Mouse (Mus musculus): ENCODE measurements around the gene Chst12. TPM values are rescaled to one million over a fixed set of nuclear protein-coding genes. Genes with fewer than 3 reads are reported as not detected.

Gene Chst12
- total and polyA plus RNA-seq, 3 experiments, result 2.3 to 17.0 (median 7.6) TPM

DNA sequence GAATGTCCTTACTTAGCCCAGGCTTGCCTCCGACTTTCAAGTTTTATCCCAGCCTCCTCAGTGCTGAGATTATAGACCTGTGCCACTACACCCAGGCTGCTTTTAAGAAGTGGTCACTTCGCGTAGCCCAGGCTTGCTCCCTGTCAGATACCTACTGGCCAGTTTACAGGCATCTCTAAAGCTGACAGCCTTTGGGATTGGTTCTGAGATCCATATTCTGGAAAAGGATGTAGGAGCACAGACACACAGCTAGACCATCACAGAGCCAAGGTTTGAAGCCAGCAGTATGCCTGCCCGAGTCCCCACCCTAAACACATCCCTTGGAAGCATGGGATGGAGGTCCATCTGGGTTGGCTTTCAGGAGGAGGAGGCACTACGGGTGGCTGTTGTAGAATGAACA is 62.4 kb downstream of the Chst12 start:
- Histone ChIP-seq H3K79me2 (replicated peaks; ENCODE audit: control insufficient read depth, extremely low read depth, insufficient read depth, poor library complexity, severe bottlenecking) (no peaks in the 10 kb centered on the region), H3K4me3 (replicated peaks in 1 of 3; ENCODE audit: low read depth in 2 of 3, low read length in 2 of 3, poor library complexity in 1 of 3) (no peak overlapping the region), H3K27me3 (replicated peaks) (peaks cover 25% of the 10 kb centered on the region), H3K9me3 (replicated peaks; ENCODE audit: low read length) (no peaks in the 10 kb centered on the region), H3K27ac (ENCODE audit: insufficient read depth, low read depth) (no peak overlapping the region), H3K4me2 (ENCODE audit: insufficient read depth, low read depth, poor library complexity, severe bottlenecking) (no peak overlapping the region), H3K9ac (ENCODE audit: insufficient read depth, low read depth) (no peak overlapping the region), H3K4me1 (ENCODE audit: control insufficient read depth in 1 of 2, insufficient read depth in 2 of 2) (peaks cover 3 to 23% of the 10 kb centered on the region in 2 experiments), H3K36me3 (replicated peaks in 1 of 2; ENCODE audit: control insufficient read depth in 1 of 2, insufficient read depth in 1 of 2, low read length in 1 of 2) (no peaks in the 10 kb centered on the region)
- in situ Hi-C loops (cut with MboI; ENCODE audit: low pct_ligation_motif_present, low pct_unique_long_range_greater_than_20kb, low sequenced_read_pairs), result no loop called here
- dilution Hi-C loops (cut with MboI; ENCODE audit: extremely low pct_ligation_motif_present, extremely low pct_unique_long_range_greater_than_20kb, low sequenced_read_pairs), result no loop called here
- TF ChIP-seq UBTF (IDR thresholded peaks at IDR 0.05; ENCODE audit: low read depth, low read length) (no peak), POLR2A (IDR thresholded peaks at IDR 0.05; ENCODE audit: low read depth, low read length) (no peak), JUND (conservative IDR thresholded peaks at IDR 0.05; ENCODE audit: low read depth, low read length) (no peak), RCOR1 (conservative IDR thresholded peaks at IDR 0.05; ENCODE audit: low read depth, low read length) (no peak), GABPA (IDR thresholded peaks at IDR 0.05; ENCODE audit: insufficient replicate concordance, low read depth, low read length) (no peak), ELF1 (IDR thresholded peaks at IDR 0.05; ENCODE audit: low read depth, low read length) (no peak), IRF4 (IDR thresholded peaks at IDR 0.05; ENCODE audit: low read depth, low read length) (no peak), SIN3A (IDR thresholded peaks at IDR 0.05; ENCODE audit: low read length) (no peak), MYC (IDR thresholded peaks at IDR 0.05; ENCODE audit: low read depth, low read length) (no peak), EP300 (IDR thresholded peaks at IDR 0.05; ENCODE audit: low read length) (no peak), CHD1 (IDR thresholded peaks at IDR 0.05; ENCODE audit: low read depth, low read length) (no peak), TBP (conservative IDR thresholded peaks at IDR 0.05; ENCODE audit: low read depth, low read length) (no peak), TCF12 (IDR thresholded peaks at IDR 0.05; ENCODE audit: low read depth, low read length) (no peak), ETS1 (conservative IDR thresholded peaks at IDR 0.05; ENCODE audit: low read depth, low read length) (no peak), USF1 (IDR thresholded peaks at IDR 0.05; ENCODE audit: low read depth, low read length) (no peak), KAT2A (IDR thresholded peaks at IDR 0.05; ENCODE audit: insufficient replicate concordance, low read length) (no peak), PAX5 (IDR thresholded peaks at IDR 0.05; ENCODE audit: low read length) (no peak), MAZ (IDR thresholded peaks at IDR 0.05; ENCODE audit: low read depth, low read length) (no peak), ZMIZ1 (IDR thresholded peaks at IDR 0.05; ENCODE audit: low read depth, low read length) (no peak)
- DNase-seq (ENCODE audit: extremely low read depth), result no peak

- dilution Hi-C loops (cut with MboI; ENCODE audit: extremely low pct_ligation_motif_present, extremely low pct_unique_long_range_greater_than_20kb, low sequenced_read_pairs), result no loop called here
- Histone ChIP-seq H3K9me3 (replicated peaks; ENCODE audit: low read length) (no peaks in the 10 kb centered on the region), H3K27me3 (replicated peaks) (peaks cover 21% of the 10 kb centered on the region), H3K4me3 (replicated peaks in 1 of 3; ENCODE audit: low read depth in 2 of 3, low read length in 2 of 3, poor library complexity in 1 of 3) (no peak overlapping the region), H3K4me2 (ENCODE audit: insufficient read depth, low read depth, poor library complexity, severe bottlenecking) (peak overlapping the region; percentile 10; the same call in 1 of the 2 replicates), H3K27ac (ENCODE audit: insufficient read depth, low read depth) (no peak overlapping the region), H3K9ac (ENCODE audit: insufficient read depth, low read depth) (no peak overlapping the region), H3K36me3 (replicated peaks in 1 of 2; ENCODE audit: control insufficient read depth in 1 of 2, insufficient read depth in 1 of 2, low read length in 1 of 2) (no peaks in the 10 kb centered on the region), H3K4me1 (ENCODE audit: control insufficient read depth in 1 of 2, insufficient read depth in 2 of 2) (peaks cover under 1 to 18% of the 10 kb centered on the region in 2 experiments), H3K79me2 (replicated peaks; ENCODE audit: control insufficient read depth, extremely low read depth, insufficient read depth, poor library complexity, severe bottlenecking) (no peaks in the 10 kb centered on the region)
- in situ Hi-C loops (cut with MboI; ENCODE audit: low pct_ligation_motif_present, low pct_unique_long_range_greater_than_20kb, low sequenced_read_pairs), result no loop called here
- peak; percentile 59 for DNase-seq (ENCODE audit: extremely low read depth)
- TF ChIP-seq EP300 (IDR thresholded peaks at IDR 0.05; ENCODE audit: low read length), result no peak
- TF ChIP-seq MAFK (IDR thresholded peaks at IDR 0.05; ENCODE audit: insufficient replicate concordance, low read length), result no peak
- TF ChIP-seq MEF2A (IDR thresholded peaks at IDR 0.05; ENCODE audit: borderline replicate concordance, low read depth, low read length), result no peak
- TF ChIP-seq ZMIZ1 (IDR thresholded peaks at IDR 0.05; ENCODE audit: low read depth, low read length), result no peak
- TF ChIP-seq E2F4 (IDR thresholded peaks at IDR 0.05; ENCODE audit: insufficient replicate concordance, low read depth, low read length), result no peak
- TF ChIP-seq UBTF (IDR thresholded peaks at IDR 0.05; ENCODE audit: low read depth, low read length), result no peak
- no peak for TF ChIP-seq JUN (IDR thresholded peaks at IDR 0.05; ENCODE audit: insufficient read depth, low read depth, low read length)
- no peak for TF ChIP-seq RCOR1 (conservative IDR thresholded peaks at IDR 0.05; ENCODE audit: low read depth, low read length)
- TF ChIP-seq RAD21 (IDR thresholded peaks at IDR 0.05; ENCODE audit: low read depth, low read length), result peak; percentile 60
- TF ChIP-seq HCFC1 (IDR thresholded peaks at IDR 0.05; ENCODE audit: low read depth, low read length), result no peak
- TF ChIP-seq NELFE (IDR thresholded peaks at IDR 0.05; ENCODE audit: low read depth, low read length), result no peak
- no peak for TF ChIP-seq MXI1 (IDR thresholded peaks at IDR 0.05; ENCODE audit: low read depth, low read length)
- no peak for TF ChIP-seq MAX (IDR thresholded peaks at IDR 0.05; ENCODE audit: low read length)
- TF ChIP-seq POLR2AphosphoS2 (IDR thresholded peaks at IDR 0.05; ENCODE audit: low read depth, low read length), result no peak
- TF ChIP-seq KAT2A (IDR thresholded peaks at IDR 0.05; ENCODE audit: insufficient replicate concordance, low read length), result no peak
- TF ChIP-seq ZNF384 (IDR thresholded peaks at IDR 0.05; ENCODE audit: low read depth, low read length), result peak; percentile 63; the same call in 1 of the 2 replicates
- TF ChIP-seq TCF12 (IDR thresholded peaks at IDR 0.05; ENCODE audit: low read depth, low read length), result no peak
- TF ChIP-seq ELF1 (IDR thresholded peaks at IDR 0.05; ENCODE audit: low read depth, low read length), result no peak
- TF ChIP-seq IRF4 (IDR thresholded peaks at IDR 0.05; ENCODE audit: low read depth, low read length), result no peak
- no peak for TF ChIP-seq JUND (conservative IDR thresholded peaks at IDR 0.05; ENCODE audit: low read depth, low read length)
- TF ChIP-seq ZC3H11A (IDR thresholded peaks at IDR 0.05; ENCODE audit: low read depth, low read length), result peak; percentile 14; the same call in 1 of the 2 replicates
These were observed 63.1 kb downstream of the Chst12 start for GRCm38 (mm10) chr5:140568321-140568970.
